In the genomic region with DNA sequence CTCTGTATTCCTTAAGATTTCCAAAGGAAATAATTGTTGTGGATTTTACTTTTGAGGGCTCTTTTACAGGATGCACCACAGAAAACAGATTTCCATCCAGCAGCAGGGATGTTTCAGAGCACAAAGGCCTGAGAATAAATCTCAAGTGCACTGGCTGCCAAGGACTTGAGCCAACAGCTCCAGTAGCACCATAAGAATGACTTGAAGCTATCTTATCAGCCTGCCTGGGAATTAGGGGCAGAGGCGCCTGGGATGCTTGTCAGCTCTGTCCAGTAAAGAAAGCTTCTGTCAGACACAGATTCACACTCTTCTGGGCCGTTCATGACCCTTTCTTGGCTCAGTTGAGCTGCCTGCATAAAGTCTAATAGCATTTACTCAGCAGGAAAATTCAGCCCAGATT, we compare ENCODE assay signal across 10 mouse cellular contexts. TPM values are rescaled to one million over a fixed set of nuclear protein-coding genes. Genes with fewer than 3 reads are reported as not detected.
A peak's percentile ranks its signal among the peaks of the same experiment; 100 is the strongest.
DNase-seq lines count a peak whose midpoint lies in the region; ATAC-seq and TF ChIP-seq lines count a peak whose summit lies in the region.
"Had no signal": no experiment of that assay in that cellular context is flagged by ENCODE, and none has a peak within 500 bp of the region (broad histone marks: within the 10 kb centered on the region; RNA-seq: fewer than 3 reads in every experiment).

No protein-coding gene starts in this region.

- no peak for TF ChIP-seq CTCF in lung, embryonic 14.5 days (IDR thresholded peaks at IDR 0.05; ENCODE audit: low read depth)

- no peak overlapping the region for H3K4me2 ChIP-seq in lung, embryonic 14.5 days

- intact Hi-C loops in heart, postnatal 14 days (cut with DNase I) = no loop called here

- H3K4me1 ChIP-seq in lung, embryonic 14.5 days (ENCODE audit: insufficient read depth) = peaks cover 8% of the 10 kb centered on the region; the same call in 1 of the 2 replicates
- H3K4me1 ChIP-seq in hindbrain, embryonic 10.5 days (replicated peaks) = no peaks in the 10 kb centered on the region

- H3K9ac ChIP-seq in lung, embryonic 14.5 days = no peak overlapping the region

- peak; percentile 95 for ATAC-seq in lung, embryonic 14.5 days (ENCODE audit: insufficient read depth)
- no peak for ATAC-seq in megakaryocyte, adult 5-6 weeks (ENCODE audit: poor library complexity, severe bottlenecking)
- ATAC-seq: hindbrain, postnatal 0 days had no signal

- no peak overlapping the region for H3K4me3 ChIP-seq in lung, embryonic 14.5 days (ENCODE audit: low read depth, low read length)
- H3K4me3 ChIP-seq in hindbrain, embryonic 10.5 days = no peak overlapping the region
- H3K4me3 ChIP-seq: erythroblast, embryonic 14.5 days had no signal

- no peaks in the 10 kb centered on the region for H3K27me3 ChIP-seq in lung, embryonic 14.5 days (ENCODE audit: insufficient read depth, low read length)
- H3K27me3 ChIP-seq in hindbrain, embryonic 10.5 days (ENCODE audit: insufficient read depth, poor library complexity, severe bottlenecking) = no peaks in the 10 kb centered on the region

- H3K9me3 ChIP-seq in lung, embryonic 14.5 days (ENCODE audit: low read depth, low read length) = no peaks in the 10 kb centered on the region
- H3K9me3 ChIP-seq in hindbrain, embryonic 10.5 days = no peaks in the 10 kb centered on the region

- peak overlapping the region; percentile 19; the same call in 1 of the 2 replicates for H3K27ac ChIP-seq in lung, embryonic 14.5 days (ENCODE audit: low read depth)
- H3K27ac ChIP-seq in hindbrain, embryonic 10.5 days = no peak overlapping the region
- H3K27ac ChIP-seq: hindbrain, postnatal 0 days had no signal

- WGBS in lung, embryonic 14.5 days = 12% methylated on average over 2 of the region's 2 CpGs
- 74% methylated on average over 2 of the region's 2 CpGs for WGBS in hindbrain, embryonic 10.5 days

- peak; percentile 50 for DNase-seq in urinary bladder, postnatal 14 days (ENCODE audit: low spot score)
- DNase-seq in urinary bladder, adult 2 months (ENCODE audit: low spot score) = no peak
- peak; percentile 55 to 63 for DNase-seq in heart, postnatal 14 days
- peak; percentile 93 for DNase-seq in lung, embryonic 14.5 days
- DNase-seq in hindbrain, embryonic 10.5 days (ENCODE audit: low spot score) = no peak
- DNase-seq in layer of hippocampus, postnatal 36 days = no peak

- peaks cover 28% of the 10 kb centered on the region for H3K36me3 ChIP-seq in lung, embryonic 14.5 days (ENCODE audit: insufficient read depth)
- H3K36me3 ChIP-seq in hindbrain, embryonic 10.5 days = no peaks in the 10 kb centered on the region

RNA-seq across cellular contexts. Expression of a gene that starts 33.1 kb away (rescaled TPM):
- 13.7 and 18.5 TPM in 2 replicates for polyA plus RNA-seq in urinary bladder, adult 2 months (2012; rRNA removed)
- 10 to 100 TPM; 26.6 to 34.5 TPM for total RNA-seq in heart, postnatal 14 days (2021)
- 111 and 117 TPM in 2 replicates for polyA plus RNA-seq in lung, embryonic 14.5 days (2014; fragmentation: Nextera tagmentation; extraction: Ambion mirVana)
- polyA plus RNA-seq in hindbrain, embryonic 10.5 days (2016; fragmentation: Nextera tagmentation; extraction: Ambion mirVana) = 2.2 and 3.2 TPM in 2 replicates
- 0.04 TPM in 1 of 2 replicates, not detected in the other for total RNA-seq in megakaryocyte, adult 5-6 weeks (2015)
- not detected in 2 replicates for total RNA-seq in megakaryocyte, adult 5-6 weeks (2017)
- total RNA-seq in layer of hippocampus, postnatal 36 days (2021) = 10 to 100 TPM; 17.1 to 18.1 TPM
- total RNA-seq: MEL had no signal
- polyA plus RNA-seq: erythroblast, embryonic 14.5 days had no signal

RNA-seq across cellular contexts. Expression of a gene that starts 38.0 kb away (rescaled TPM):
- polyA plus RNA-seq in urinary bladder, adult 2 months (2012; rRNA removed) = 11.2 TPM in 2 replicates
- total RNA-seq in heart, postnatal 14 days (2021) = 10 to 100 TPM; 19.8 to 21.1 TPM
- polyA plus RNA-seq in lung, embryonic 14.5 days (2014; fragmentation: Nextera tagmentation; extraction: Ambion mirVana) = 73.5 and 75.6 TPM in 2 replicates
- polyA plus RNA-seq in hindbrain, embryonic 10.5 days (2016; fragmentation: Nextera tagmentation; extraction: Ambion mirVana) = 3.3 and 6.5 TPM in 2 replicates
- not detected in 2 replicates for total RNA-seq in megakaryocyte, adult 5-6 weeks (2015)
- not detected in 2 replicates for total RNA-seq in megakaryocyte, adult 5-6 weeks (2017)
- total RNA-seq in layer of hippocampus, postnatal 36 days (2021) = 100 to 1,000 TPM; 105 to 112 TPM
- total RNA-seq: MEL had no signal
- polyA plus RNA-seq: erythroblast, embryonic 14.5 days had no signal

Comparison
In these comparisons a context has a peak if more than half of its experiments do, and no peak if none do; other contexts are left out.
1. DNase-seq: peak in urinary bladder, postnatal 14 days (single experiment), heart, postnatal 14 days (2 of 2) and lung, embryonic 14.5 days (single experiment); none in urinary bladder, adult 2 months (single experiment), hindbrain, embryonic 10.5 days (single experiment) and layer of hippocampus, postnatal 36 days (0 of 2).
2. RNA of a gene that starts 33.1 kb away (total RNA-seq): 26.6 to 34.5 TPM in heart, postnatal 14 days and 17.1 to 18.1 TPM in layer of hippocampus, postnatal 36 days; 0.04 TPM in megakaryocyte, adult 5-6 weeks; every median in the first group is over 10 times any median in the second.
3. RNA of a gene that starts 38.0 kb away (total RNA-seq): 105 to 112 TPM in layer of hippocampus, postnatal 36 days and 19.8 to 21.1 TPM in heart, postnatal 14 days; not detected in megakaryocyte, adult 5-6 weeks; every median in the first group is over 10 times any median in the second.